Mouse (Mus musculus) thymus, postnatal 10 days (tissue): ENCODE data around the gene Megf9.
A peak's percentile ranks its signal among the peaks of the same experiment; 100 is the strongest.

ENCODE experiments used
- DNase-seq, 2 experiments: peaks; one replicate each; pipeline ENCODE4 v3.0.0; 2021; ENCODE audit warnings: low spot score in 2 of 2

The Megf9 gene

GRCm38 (mm10) chr4:70446774-70447173 lies 88.0 kb downstream of the Megf9 start:
- DNase-seq, result no peak

GRCm38 (mm10) chr4:70420202-70420601 lies 114.6 kb downstream of the Megf9 start:
- DNase-seq, result no peak

DNA sequence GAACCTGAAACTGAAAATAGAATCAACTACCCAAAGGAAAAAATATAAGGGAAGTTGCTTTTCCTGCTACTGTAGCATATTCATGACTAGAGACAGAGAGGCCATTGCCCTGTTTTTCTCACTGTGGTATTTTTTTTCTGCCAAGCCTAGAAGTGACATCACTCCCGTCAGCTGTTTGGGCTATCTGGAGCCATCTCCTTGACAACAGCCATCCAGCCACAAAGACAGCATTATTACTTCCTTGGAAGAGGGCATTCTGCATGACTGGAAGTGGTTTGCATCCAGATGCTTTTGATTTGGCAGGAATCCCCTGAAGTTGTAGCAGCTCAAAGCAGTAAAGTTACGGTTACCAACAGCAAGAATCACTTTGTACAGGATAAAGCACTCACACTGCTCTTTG lies 122.7 kb downstream of the Megf9 start:
- DNase-seq, result no peak

GRCm38 (mm10) chr4:70409994-70410721 lies 124.6 kb downstream of the Megf9 start, which contains the start of gene Cdk5rap2:
Gene Cdk5rap2, minus strand, starts transcription at chr4:70410443.
- DNase-seq, result peak; percentile 94

DNA sequence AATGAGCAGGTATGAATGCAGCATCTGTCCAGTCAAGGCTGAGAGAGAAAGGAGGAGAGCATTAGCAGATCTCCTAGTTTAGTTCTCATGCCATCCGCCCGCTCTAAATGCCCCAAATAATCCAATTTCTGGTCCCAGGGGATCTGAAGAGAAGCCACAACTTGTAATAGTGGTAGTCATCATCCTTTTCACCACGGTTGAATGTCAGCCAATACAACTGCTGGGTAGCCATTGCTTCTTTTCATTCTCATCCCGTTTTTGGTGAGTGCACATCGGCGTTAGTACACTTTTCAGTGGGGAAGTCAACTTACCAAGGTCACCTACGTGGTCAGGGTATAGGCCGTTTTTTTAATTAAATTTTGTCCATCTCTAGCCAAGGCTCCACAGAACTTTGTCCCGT lies 125.3 kb downstream of the Megf9 start:
- no peak for DNase-seq

GRCm38 (mm10) chr4:70402109-70402819 lies 132.5 kb downstream of the Megf9 start:
- no peak for DNase-seq

DNA sequence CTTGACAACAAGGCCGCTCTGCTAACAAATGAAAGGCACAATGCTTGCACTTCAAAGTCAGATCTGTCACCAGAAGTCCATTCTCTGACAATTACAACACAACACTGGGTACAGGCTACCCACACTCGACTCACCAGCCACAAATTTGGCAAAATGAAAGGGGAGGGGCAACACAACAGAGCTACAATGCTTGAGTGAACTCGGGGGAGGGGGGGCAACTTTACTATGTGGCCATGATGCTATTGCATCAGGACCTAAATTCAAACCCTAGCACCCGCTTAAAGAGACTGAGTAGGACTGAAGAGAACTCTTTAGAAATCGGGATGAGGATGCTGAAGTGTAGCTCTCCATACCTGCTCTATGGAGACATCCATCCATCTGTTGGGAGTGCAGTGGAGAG lies 135.3 kb downstream of the Megf9 start:
- no peak for DNase-seq

- DNase-seq, result no peak
Observed at GRCm38 (mm10) chr4:70399074-70399473, 135.7 kb downstream of the Megf9 start.

GRCm38 (mm10) chr4:70398088-70398487 lies 136.7 kb downstream of the Megf9 start:
- no peak for DNase-seq

DNA sequence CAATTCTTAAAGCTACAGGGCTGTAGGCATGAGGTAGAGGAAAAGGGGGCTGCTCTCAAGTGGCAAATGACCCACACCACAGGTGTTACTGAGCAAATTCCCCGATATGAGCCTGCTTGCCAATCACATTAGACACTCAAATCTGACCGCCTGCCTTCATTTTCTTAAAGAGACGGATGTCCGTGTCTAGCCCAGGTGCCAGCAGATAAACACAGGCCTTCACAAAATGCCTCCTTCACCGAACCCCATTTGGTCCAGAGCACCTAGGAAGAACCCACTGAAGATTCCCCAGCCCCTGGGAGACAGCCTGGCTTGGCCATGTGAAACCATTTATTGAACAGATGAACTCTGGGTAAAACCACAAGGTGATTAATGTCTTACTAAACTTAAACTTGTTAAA lies 138.1 kb downstream of the Megf9 start:
- DNase-seq, result no peak

DNA sequence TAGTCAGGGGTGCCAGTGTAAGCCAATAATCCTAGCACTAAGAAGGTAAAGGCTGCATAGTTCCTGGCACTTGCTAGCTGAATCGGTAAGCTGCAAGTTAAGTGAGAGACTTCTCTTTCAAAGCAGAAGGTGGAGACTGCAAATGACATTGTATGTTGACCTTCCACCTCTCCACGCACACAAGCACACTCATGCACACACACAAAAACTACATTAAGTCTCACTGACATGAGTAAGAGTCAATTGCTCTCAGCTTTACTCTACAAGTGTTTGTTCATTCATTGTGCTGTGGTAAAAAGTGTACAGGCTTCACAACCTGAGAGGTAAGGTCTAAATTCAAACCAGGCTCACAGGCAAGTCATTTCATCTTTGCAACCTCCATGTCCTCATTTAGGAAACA lies 140.1 kb downstream of the Megf9 start:
- DNase-seq, result no peak

GRCm38 (mm10) chr4:70391760-70392372 lies 142.9 kb downstream of the Megf9 start:
- DNase-seq, result no peak

DNA sequence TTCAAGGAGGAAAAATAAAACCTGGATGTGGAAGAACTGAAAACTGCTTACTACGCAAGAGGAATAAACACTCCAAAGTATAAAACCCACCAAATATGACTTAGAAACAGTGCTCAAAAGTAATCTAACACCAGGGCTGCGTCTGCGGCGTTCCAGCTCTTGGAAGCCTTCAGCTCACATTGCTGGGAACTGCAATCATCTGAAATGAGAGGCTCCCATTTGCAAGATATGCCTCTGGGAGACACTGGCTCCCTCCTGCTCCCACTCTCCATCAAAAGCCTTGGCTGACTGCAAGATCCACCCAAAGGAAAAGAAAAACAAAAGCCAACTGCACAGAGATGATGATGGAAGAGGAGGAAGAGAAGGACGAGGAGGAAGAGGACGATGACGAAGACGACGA lies 143.7 kb downstream of the Megf9 start:
- DNase-seq, result no peak

DNA sequence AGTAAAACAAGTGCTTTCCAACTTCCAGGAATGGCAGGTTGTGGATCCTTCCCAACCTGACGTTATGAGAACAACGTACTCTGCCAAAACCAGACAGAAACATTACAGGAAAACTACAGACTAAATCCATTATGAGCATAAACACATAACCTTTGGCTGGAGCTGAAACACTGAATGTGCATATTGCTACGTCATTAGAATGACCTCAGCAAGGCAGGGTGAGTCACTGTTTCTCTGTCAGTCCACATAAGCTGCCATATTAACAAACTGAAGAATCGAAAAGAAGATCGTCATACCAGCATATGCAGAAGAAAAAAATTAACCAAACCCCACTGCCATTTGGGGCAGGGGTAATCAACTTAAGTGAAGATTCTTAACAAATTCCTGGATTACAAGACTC lies 148.6 kb downstream of the Megf9 start:
- DNase-seq, result no peak

- no peak for DNase-seq
Observed at GRCm38 (mm10) chr4:70377359-70377758, 157.4 kb downstream of the Megf9 start.
